In the genomic region with DNA sequence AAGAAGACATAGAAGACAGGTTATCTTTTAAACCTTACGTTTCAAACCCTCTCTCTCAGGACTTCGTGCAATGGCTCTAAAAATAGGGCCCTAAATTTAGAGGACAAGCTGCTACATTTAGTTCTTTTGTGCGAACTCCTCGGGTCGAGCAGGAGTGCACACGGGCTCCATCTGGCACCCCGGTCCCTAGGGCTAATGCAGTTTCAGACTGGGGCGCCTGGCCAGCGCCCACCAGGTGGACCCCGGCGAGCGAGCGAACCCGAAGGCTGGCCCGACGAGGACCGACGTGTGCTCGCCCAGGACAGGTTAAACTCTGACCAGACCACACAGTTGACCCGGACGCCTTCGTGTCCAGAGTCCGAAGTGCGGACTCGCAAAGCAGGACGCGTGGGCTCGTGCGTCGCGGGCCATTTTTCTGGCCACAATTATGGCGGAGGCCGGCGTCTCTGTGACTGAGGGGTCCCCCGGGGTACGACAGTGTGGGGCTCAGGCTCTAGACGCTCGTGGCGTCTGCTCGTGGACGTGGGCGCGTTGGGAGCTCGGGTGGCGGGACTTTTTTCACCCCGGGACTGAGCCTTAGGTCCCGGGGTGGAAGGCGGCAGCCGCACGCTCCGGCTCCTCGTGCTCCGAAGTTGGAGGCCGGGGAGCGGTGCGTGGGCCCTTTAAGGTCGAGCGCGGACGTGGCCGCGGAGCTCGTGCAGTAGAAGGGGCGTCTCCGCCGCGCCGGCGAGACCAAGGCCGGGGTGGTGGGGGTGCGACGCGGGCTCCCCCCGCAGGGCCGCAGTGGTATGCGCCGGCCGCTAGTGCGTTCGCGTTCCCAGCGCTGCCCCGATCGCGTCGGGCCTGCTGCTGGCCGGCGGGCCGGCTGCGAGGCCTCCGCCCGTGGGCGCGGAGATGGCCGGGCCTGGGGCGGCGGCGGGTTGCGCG, we compare ENCODE assay signal across 7 mouse cellular contexts. TPM values are rescaled to one million over a fixed set of nuclear protein-coding genes. Genes with fewer than 3 reads are reported as not detected.
DNase-seq lines count a peak whose midpoint lies in the region; ATAC-seq lines count a peak whose summit lies in the region.

No protein-coding gene starts in this region.

- H3K9me3 ChIP-seq in limb, embryonic 10.5 days (replicated peaks): no peaks in the 10 kb centered on the region
- no peaks in the 10 kb centered on the region for H3K9me3 ChIP-seq in midbrain, embryonic 13.5 days

- H3K4me1 ChIP-seq in limb, embryonic 10.5 days: peaks cover 28% of the 10 kb centered on the region
- H3K4me1 ChIP-seq in midbrain, embryonic 13.5 days (replicated peaks): peaks cover 32% of the 10 kb centered on the region

- H3K36me3 ChIP-seq in limb, embryonic 10.5 days: peaks cover 12% of the 10 kb centered on the region
- H3K36me3 ChIP-seq in midbrain, embryonic 13.5 days: no peaks in the 10 kb centered on the region

- peak overlapping the region; percentile 97 for H3K27ac ChIP-seq in limb, embryonic 10.5 days
- peak overlapping the region; percentile 94 for H3K27ac ChIP-seq in midbrain, embryonic 13.5 days

- H3K4me3 ChIP-seq in limb, embryonic 10.5 days: peak overlapping the region; percentile 88
- H3K4me3 ChIP-seq in midbrain, embryonic 13.5 days (replicated peaks): peak overlapping the region; percentile 87

- DNase-seq in adrenal gland, adult 8-10 months: peak; percentile 91
- peak; percentile 95 for DNase-seq in embryo, embryonic 9.5 days (ENCODE audit: extremely low spot score)
- peak; percentile 91 for DNase-seq in kidney, adult 11 months
- peak; percentile 97 for DNase-seq in limb, embryonic 10.5 days (ENCODE audit: low spot score)
- DNase-seq in spleen, adult 12 weeks (ENCODE audit: low spot score): peak; percentile 96

- peak overlapping the region; percentile 75 for H3K4me2 ChIP-seq in midbrain, embryonic 13.5 days (replicated peaks)

- under 1% methylated on average over 100 of the region's 100 CpGs for WGBS in limb, embryonic 10.5 days
- under 1% methylated on average over 100 of the region's 100 CpGs for whole genome bisulfite sequencing in midbrain, embryonic 13.5 days

- no peaks in the 10 kb centered on the region for H3K27me3 ChIP-seq in limb, embryonic 10.5 days (ENCODE audit: low read depth, poor library complexity, severe bottlenecking)
- H3K27me3 ChIP-seq in midbrain, embryonic 13.5 days: no peaks in the 10 kb centered on the region

- peak overlapping the region; percentile 88 for H3K9ac ChIP-seq in midbrain, embryonic 13.5 days (replicated peaks)

- ATAC-seq in granulocyte monocyte progenitor cell, adult 5-6 weeks (replicated peaks; ENCODE audit: poor library complexity, severe bottlenecking): peak; percentile 72
- peak; percentile 97 for ATAC-seq in midbrain, embryonic 13.5 days

RNA-seq across cellular contexts. Expression of gene Mia2, which starts 35.3 kb away (rescaled TPM):
- total RNA-seq in adrenal gland, adult 8-10 months (2022): 100 to 1,000 TPM; 105 to 141 (median 129) TPM
- 86.2 and 124 TPM in 2 replicates for total RNA-seq in granulocyte monocyte progenitor cell, adult 5-6 weeks (2014; fragmentation: Nextera tagmentation)
- total RNA-seq in granulocyte monocyte progenitor cell, adult 5-6 weeks (2017): 119 and 151 TPM in 2 replicates
- 48.6 and 56.4 TPM in 2 replicates for polyA plus RNA-seq in limb, embryonic 10.5 days (2016; fragmentation: Nextera tagmentation; extraction: Ambion mirVana)
- 38.4 and 40.0 TPM in 2 replicates for polyA plus RNA-seq in midbrain, embryonic 13.5 days (2015; fragmentation: Nextera tagmentation; extraction: Ambion mirVana)

Comparison
In these comparisons a context has a peak if more than half of its experiments do, and no peak if none do; other contexts are left out.
1. Peak in every context shown above with its lines: DNase-seq, ATAC-seq, H3K4me3 ChIP-seq and H3K27ac ChIP-seq.